Mouse (Mus musculus) CD4-positive naive resting alpha-beta T cell, adult 76 days (primary cell): ENCODE data around the gene Kcna10. TPM values are rescaled to one million over a fixed set of nuclear protein-coding genes. Genes with fewer than 3 reads are reported as not detected.

Source experiments
- total RNA-seq: library from RNA; stranded (reverse); gene quantifications from one replicate; pipeline ENCODE4 v1.2.4, GENCODE M21; 2023

Gene Kcna10
- total RNA-seq, result not detected

GRCm38 (mm10) chr3:107182756-107183155 lies at the start of gene Kcna10:
TSS of gene Kcna10 (plus strand) at chr3:107183056.

DNA sequence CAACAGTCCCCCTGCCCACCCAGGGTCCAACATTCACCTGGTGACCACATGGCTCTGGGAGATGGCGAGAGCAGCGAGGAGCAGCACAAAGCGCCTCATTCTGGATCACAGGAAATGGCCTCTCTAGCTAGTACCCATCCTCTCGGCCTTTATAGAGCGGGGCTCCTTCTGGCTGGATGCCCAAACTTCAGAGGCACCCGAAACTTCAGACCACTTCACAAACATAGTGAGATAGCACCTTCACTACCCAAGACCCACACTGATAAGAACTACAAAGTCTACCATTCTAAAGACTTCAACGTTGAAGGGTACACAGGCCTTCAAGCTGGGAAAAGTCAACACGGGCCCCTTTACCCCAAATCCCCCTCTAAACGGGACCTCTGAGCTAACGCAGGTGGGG lies 38.8 kb downstream of the Kcna10 start, which contains the start of gene Cym:
Gene Cym (minus strand): TSS at position 125 of the 400 bp plus-strand sequence.

GRCm38 (mm10) chr3:107230527-107230926 lies 47.7 kb downstream of the Kcna10 start, which contains the start of gene A630076J17Rik:
TSS of gene A630076J17Rik (plus strand) at chr3:107230614.

GRCm38 (mm10) chr3:107239607-107240006 lies 56.8 kb downstream of the Kcna10 start, which contains the start of gene Prok1:
TSS of gene Prok1 (minus strand) at chr3:107239707.

Other genes starting within 250 kb of the Kcna10 start
- gene Kcna3, start 146.9 kb upstream of the Kcna10 start, total RNA-seq, result 34.1 TPM
- 1.1 TPM for gene Kcna2, start 81.9 kb upstream of the Kcna10 start, total RNA-seq
- not detected for gene Cym, start 38.7 kb downstream of the Kcna10 start, total RNA-seq
- not detected for gene A630076J17Rik, start 47.6 kb downstream of the Kcna10 start, total RNA-seq
- gene Prok1, start 56.7 kb downstream of the Kcna10 start, total RNA-seq, result not detected
- 37.3 TPM for gene Lamtor5, start 95.8 kb downstream of the Kcna10 start, total RNA-seq
- 0.82 TPM for gene Slc16a4, start 108.2 kb downstream of the Kcna10 start, total RNA-seq
- gene Rbm15, start 150.6 kb downstream of the Kcna10 start, total RNA-seq, result 49.9 TPM